Mouse (Mus musculus): Measurements from ENCODE around the gene Slc3a2.
"Not testable (repeated sequence)": the region's sequence is repeated elsewhere in the genome, so short reads cannot be mapped to it uniquely, and the experiment has no call there.

The Slc3a2 gene

GRCm38 (mm10) chr19:8727495-8728114 is 4.4 kb upstream of the Slc3a2 start:
- no peak for DNase-seq (ENCODE audit: low spot score)

GRCm38 (mm10) chr19:8726609-8727390 is 3.6 kb upstream of the Slc3a2 start:
- no peak for DNase-seq (ENCODE audit: low spot score)

- no peak for DNase-seq (ENCODE audit: low spot score)
These were observed 2.0 kb upstream of the Slc3a2 start for GRCm38 (mm10) chr19:8725081-8725613.

GRCm38 (mm10) chr19:8724392-8724791 is 1.2 kb upstream of the Slc3a2 start:
- no peak for DNase-seq (ENCODE audit: low spot score)

GRCm38 (mm10) chr19:8723574-8724346 is 591 bp upstream of the Slc3a2 start:
- peak; percentile 30 for DNase-seq (ENCODE audit: low spot score)

GRCm38 (mm10) chr19:8722559-8722906 is 636 bp downstream of the Slc3a2 start:
- no peak for DNase-seq (ENCODE audit: low spot score)

GRCm38 (mm10) chr19:8722021-8722420 is 1.1 kb downstream of the Slc3a2 start:
- DNase-seq (ENCODE audit: low spot score), result no peak

GRCm38 (mm10) chr19:8721378-8721777 is 1.8 kb downstream of the Slc3a2 start:
- no peak for DNase-seq (ENCODE audit: low spot score)

GRCm38 (mm10) chr19:8719037-8719436 is 4.1 kb downstream of the Slc3a2 start:
- DNase-seq (ENCODE audit: low spot score), result not testable (repeated sequence)

- peak; percentile 59 for DNase-seq (ENCODE audit: low spot score)
These were observed 4.8 kb downstream of the Slc3a2 start for GRCm38 (mm10) chr19:8718357-8718756.

- DNase-seq (ENCODE audit: low spot score), result no peak
These were observed 6.2 kb downstream of the Slc3a2 start for GRCm38 (mm10) chr19:8716767-8717475.

GRCm38 (mm10) chr19:8715868-8716766 is 7.1 kb downstream of the Slc3a2 start:
- DNase-seq (ENCODE audit: low spot score), result no peak

- DNase-seq (ENCODE audit: low spot score), result peak; percentile 19
These were observed 8.3 kb downstream of the Slc3a2 start for GRCm38 (mm10) chr19:8714653-8715481.

- no peak for DNase-seq (ENCODE audit: low spot score)
These were observed 9.0 kb downstream of the Slc3a2 start for GRCm38 (mm10) chr19:8713997-8714652.

GRCm38 (mm10) chr19:8713306-8713996 is 9.7 kb downstream of the Slc3a2 start:
- peak; percentile 96 for DNase-seq (ENCODE audit: low spot score)

- DNase-seq (ENCODE audit: low spot score), result peak; percentile 76
These were observed 10.3 kb downstream of the Slc3a2 start for GRCm38 (mm10) chr19:8712870-8713305.

GRCm38 (mm10) chr19:8711949-8712869 is 11.0 kb downstream of the Slc3a2 start:
- no peak for DNase-seq (ENCODE audit: low spot score)

GRCm38 (mm10) chr19:8711506-8711905 is 11.7 kb downstream of the Slc3a2 start:
- DNase-seq (ENCODE audit: low spot score), result no peak
